Mouse (Mus musculus): ENCODE data around the gene Agxt2.

- TF ChIP-seq CTCF (IDR thresholded peaks at IDR 0.05; ENCODE audit: low read depth, low read length) (no peak), TAL1 (conservative IDR thresholded peaks at IDR 0.05; ENCODE audit: low read depth, low read length) (no peak), POLR2AphosphoS5 (IDR thresholded peaks at IDR 0.05; ENCODE audit: insufficient replicate concordance, low read depth, low read length) (no peak), GATA1 (IDR thresholded peaks at IDR 0.05; ENCODE audit: borderline replicate concordance, low read length) (no peak)
Observed at GRCm38 (mm10) chr15:10426124-10426523, 67.8 kb downstream of the Agxt2 start.
